Mouse (Mus musculus): Measurements from ENCODE around the gene Marc2.

Marc2 gene

DNA sequence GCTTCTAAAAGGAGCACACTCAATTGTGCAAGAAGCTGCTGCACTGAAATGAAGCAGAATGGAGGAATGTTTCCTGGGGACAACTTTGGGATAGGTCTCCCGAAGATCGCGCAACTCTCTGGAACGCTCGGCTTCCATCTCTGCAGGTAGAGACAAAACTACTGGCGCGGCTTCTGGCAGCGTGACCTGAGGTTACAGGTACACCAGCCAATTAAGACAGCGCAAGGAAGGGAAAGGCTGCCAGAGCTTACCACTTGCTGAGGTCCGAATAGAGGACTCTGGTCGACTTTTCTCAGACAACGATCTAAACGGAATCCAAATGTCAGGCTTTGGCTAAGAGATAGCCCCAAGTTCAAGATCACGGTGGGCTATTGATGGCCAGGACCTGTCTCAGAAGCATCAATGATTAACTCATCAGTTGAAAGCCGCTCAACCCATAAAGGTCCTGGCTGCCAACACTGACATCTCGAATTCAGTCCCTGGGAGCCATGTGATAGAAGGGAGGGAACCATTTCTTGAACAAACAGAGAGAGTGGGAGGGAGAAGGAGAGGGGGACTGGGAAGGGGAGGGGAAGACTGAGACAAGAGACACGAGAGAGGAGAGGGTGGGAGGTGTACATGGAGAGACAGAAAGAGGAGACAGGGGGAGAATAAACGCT, at the start of gene Marc2:
Gene Marc2 (minus strand): TSS at position 360 of the 659 bp plus-strand sequence.
- DNase-seq (ENCODE audit: low read depth) = no peak

DNA sequence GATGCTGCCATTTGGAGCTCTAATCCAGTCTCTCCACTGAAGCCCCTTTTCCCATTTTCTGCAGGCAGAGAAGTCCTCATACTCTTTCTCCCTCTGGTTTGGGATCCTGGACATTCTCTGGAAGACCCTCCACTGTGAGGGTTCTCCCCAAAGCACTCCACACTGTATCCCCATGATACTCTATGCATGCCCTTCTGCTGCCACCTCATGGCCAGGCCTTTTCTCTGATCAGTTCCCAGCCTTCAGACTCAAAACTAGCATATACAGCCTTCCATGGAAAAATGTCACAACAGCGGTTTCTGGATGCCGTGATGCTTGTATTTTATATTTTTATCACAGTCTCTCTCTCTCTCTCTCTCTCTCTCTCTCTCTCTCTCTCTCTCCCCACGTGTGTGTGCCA, 45.7 kb upstream of the Marc2 start:
- no peak for DNase-seq (ENCODE audit: low read depth)

DNA sequence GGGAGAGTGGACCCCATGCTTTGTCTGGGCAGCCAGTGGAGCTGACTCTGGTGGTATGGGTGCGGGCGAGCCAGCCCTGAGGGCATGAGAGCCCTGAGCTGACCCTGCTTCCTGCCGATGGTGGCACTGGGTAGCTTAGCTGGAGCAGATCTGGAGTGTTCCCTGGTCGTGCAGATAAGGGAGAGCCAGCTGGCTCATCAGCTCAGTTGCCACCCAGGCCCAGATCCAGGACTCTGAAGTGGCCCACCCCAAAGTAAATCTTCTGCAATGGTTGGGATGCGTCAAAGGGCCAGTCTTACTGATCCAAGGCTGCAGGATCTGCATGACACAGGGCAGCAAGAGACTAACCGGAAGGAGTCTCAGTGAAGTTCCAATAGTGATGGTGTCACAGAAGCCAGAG, 43.2 kb upstream of the Marc2 start:
- DNase-seq (ENCODE audit: low read depth) = no peak

DNA sequence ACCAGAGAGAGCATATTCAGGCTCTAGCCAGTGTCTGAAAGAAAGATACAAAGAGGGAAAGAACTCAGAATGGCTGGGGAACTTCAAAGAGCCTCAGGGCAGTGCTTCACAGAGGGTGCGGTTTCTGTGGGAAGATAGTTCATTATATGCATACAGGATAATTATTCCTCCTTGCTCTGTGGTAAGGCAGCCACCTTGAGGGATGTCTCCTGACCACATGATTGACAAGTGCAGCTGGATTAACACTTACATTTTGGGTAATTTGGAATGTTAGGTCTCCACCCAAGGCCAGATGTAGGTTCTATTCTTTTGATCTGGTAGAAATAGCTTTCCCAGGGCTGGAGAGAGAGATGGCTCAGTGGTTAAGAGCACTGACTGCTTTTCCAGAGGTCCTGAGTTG, 39.9 kb upstream of the Marc2 start:
- no peak for DNase-seq (ENCODE audit: low read depth)

DNA sequence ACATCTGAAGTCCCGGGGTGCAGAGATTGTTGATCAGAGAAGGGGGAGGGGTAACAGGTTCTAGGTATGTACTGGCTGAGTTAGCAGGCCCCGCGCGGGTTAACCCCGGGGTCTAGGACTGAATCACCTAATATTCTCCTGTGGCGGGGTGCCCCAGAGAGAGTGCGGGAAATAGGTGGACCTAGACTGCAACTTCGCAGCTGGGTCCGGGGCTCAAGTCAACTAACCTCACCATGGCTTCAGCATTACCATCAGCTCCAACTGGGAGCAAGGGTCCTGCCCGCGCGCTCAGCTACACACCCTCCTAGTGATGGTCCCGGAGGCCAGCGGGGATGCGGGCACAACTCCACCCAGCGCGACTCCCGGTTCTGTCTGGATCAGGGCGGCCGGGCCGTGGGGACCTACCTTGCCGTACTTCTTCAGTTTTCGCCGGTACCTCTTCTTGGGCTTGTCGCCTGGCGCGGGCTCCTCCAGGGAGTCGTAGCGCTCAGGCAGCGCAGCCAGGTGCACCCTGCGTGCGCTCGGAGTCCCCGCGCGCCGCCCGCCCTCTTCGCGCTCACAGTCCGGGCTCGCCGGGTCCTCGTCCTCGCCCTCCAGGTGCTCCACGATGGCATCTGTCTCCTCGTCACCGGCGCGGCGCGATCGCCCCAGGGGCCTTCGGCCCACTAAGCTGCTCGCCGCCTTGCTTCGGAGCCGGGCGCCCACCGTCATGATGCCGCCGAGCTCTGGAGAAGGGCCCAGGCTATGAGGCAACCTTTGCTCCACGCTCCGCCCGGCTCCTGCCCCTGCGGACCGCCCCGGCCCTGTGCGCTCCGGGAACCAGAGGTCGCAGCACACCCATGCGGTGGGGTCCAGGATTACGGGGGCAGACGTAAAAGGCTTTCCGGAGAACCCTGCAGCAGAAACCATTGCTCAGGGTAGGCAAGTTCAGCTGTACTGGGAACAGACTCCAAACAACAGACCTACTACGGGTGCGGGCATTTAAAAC, 36.3 kb upstream of the Marc2 start, which contains the start of gene C130074G19Rik:
Gene C130074G19Rik (minus strand): TSS at position 938 of the 988 bp plus-strand sequence.
- peak; percentile 20 for DNase-seq (ENCODE audit: low read depth)

DNA sequence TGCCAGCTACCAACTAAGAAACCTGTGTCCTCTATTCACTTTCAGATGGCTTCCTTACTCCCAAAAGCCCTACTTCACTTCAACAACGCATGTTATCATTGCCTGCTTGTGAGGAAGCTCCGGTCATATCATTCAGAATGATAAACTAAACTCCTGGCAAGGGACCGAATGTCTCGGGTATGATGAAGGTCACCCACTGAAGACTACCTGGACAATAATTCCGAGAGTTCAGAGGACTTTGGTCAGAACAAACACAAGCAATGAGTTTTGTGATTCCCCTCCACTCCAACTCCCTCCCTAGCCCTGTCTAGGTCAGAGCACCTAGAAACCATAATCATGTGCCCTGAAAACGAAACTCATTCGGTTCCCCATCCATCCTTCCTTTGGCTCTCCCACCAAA, 35.6 kb upstream of the Marc2 start:
- no peak for DNase-seq (ENCODE audit: low read depth)

DNA sequence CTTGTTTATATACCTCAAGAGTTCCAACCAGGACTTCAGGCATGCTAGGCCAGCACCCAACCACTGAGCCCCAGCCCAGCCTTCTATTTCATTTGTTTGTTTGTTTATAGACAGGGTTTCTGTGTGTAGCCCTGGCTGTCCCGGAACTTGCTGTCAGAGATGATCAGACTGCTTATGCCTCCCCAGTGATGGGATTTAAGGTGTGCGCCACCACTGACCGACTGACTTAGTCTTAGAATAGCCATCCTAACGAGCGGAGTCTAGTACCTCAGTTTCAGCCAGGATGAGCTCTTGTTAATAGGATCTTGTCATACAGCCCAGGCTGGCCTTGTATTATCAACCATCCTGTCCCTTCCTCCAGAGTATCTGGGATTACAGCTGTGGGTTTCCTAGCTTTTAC, 35.0 kb upstream of the Marc2 start:
- DNase-seq (ENCODE audit: low read depth) = no peak

DNA sequence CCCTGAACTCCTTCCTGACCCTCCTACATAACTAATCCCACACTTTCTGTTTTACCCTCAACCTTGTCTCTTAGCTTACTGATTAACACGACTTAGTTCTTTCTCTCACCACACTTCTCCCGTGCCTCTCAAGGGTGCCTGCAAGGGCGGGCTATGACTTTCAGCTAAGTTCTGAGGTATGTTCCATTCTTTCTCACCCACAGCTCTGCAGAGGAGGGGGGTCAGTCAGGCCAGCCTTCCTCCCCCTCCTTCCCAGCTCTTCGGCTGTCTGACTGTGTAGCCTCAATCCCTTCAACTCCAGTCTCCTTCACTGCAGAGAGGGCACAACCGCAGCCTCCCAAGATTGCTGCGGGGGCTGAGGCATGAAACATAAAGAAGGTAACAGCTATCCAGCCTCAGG, 32.6 kb upstream of the Marc2 start:
- no peak for DNase-seq (ENCODE audit: low read depth)

DNA sequence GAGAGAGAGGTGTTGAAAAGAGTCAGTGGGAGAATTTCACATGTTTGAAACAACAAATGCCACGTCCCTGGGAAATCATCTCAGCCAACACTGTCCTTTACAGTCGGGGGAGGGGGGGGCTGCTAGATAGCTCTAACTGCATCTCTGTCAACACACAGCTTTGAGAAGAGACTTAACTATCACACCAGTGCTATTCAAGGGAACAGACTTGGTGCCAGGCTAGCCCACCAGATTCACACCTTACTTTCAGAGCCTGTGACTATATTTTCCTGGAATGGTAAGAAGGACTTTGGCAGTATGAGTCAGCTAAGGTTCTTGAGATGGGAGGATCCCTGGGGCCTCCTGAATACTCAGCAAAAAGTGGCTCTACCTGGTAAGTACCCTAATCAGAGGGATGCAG, 31.1 kb upstream of the Marc2 start:
- no peak for DNase-seq (ENCODE audit: low read depth)

DNA sequence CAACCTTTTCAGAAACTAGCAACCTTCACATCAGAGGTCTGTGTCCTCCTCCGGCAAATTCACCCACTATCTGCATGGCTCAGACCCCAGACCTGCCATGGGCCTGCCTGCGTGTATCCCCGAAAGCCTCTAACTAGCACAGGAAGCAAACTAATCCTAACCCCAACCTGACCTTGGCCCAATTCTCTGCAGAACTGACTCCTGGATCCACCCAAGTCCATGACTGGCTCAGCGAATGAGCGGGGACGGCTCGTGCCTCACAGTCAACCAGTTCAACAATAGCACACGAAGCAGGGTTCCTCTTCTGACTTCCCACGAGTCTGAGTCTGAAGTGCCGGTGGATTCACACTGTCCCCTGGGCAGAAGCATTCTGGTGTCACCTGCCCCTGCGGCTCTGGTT, 27.7 kb upstream of the Marc2 start:
- DNase-seq (ENCODE audit: low read depth) = no peak

DNA sequence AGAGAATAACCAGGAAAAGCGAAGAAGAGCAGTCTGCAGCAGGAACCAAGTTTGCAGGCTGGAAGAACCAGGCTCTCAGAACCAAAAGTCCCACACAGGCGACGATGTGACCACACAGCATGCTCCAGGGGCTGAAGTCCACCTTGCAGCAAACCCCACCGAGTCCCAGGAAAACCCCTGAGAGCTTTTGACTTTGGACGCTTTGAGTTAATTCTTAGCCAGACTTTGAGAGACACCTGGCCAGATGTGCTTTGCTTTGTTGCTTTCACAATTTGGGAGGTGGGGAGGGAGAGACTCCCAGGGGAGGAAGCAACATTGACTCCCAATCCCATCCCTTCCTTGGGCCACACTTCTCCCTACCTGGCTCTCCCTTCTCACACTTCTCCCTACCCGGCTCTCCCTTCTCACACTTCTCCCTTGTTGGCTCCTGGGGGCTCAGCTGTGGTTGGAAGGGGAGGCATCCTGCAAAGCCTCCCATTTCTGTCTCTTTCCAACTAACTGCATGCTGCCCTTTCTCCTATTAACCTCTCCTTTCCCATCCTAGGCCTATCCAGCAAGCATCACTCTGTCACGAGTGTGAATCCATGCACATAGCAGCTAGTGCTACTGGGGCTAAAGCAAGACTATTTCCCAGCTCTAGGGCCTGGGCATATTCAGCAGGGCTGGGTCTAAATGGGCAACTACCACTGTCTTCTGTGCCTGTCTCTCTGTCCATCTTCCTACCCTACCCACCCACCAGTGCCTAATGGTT, 26.0 kb upstream of the Marc2 start:
- no peak for DNase-seq (ENCODE audit: low read depth)

DNA sequence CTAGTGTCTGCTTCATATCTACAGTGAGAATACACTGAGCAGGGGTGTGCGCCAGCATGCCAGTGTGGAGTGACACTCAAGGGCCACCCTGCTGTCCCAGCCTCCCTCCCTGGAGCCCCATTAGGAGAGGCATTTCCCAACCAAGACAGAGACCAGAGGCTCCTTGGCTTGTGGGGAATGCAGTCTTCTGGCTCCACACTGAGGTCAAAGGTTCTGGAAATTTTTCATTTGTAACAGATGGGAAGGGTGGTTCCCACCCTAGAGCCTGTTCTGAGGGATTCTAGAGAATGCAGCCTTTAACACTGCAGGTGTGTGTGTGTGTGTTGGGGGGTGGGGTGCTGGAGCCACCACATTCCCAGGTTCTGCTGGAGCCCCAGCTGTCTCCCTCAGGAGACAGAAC, 25.3 kb upstream of the Marc2 start:
- DNase-seq (ENCODE audit: low read depth) = no peak

DNA sequence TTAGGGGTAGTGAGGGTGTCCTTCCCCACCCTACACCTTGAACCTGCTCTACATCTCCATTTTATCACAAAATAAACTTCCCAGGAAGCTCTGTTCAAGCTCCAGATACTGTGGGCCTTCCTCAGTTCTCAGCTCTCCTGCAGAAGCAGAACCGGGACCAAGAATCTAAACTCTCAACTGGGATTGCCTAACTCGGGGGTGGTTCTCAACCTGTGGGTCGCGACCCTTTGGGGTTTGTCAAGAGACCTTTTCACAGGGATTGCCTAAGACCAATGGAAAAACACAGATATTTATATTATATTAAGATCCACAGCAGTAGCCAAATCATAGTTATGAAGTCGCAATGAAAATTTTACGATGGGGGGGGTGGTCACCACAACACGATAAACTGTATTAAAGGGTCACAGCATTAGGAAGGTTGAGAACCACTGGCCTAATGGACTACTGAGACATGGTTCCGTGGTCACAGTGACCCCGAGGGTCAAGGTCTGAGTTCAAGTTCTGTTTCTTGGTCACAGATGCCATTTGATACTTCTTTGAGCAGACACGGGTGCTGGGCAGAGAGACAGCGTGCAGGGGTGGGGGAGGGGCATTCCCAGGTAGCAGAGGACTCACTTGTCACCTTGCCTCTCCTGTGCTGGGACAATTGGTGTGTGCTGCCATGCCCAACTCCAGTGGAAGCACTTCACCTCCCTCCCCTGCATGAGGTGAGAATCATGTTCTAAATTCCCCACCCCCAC, 24.6 kb upstream of the Marc2 start:
- no peak for DNase-seq (ENCODE audit: low read depth)

DNA sequence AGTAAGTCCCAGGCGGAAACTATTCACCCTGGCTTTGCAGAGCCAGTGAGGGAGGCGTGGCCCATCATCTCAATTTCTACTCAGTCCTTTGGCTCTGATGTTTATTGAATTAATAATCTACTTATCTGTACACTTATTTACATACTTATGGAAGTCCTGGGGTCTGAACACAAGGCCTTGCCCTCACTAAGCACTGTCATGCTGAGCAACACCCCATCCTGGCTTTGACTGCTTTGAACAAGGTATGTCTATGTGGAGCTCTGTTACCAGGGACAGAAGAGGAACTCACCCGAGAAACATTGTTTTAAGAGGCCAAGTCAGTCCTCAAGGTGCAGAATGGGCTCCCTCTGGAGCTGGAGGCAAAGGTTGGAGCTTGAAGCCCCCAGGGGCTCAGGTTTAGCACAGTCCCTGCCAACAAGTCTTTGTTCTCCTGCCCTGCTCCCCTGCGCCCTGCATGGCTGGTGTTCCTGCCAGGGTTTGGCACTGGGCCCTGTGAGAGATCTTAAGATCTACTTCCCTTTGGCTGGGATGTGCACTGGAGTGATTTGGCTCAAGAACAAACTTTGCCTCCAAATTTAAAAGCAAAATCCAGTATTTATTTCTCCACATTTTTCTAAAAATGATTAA, 23.8 kb upstream of the Marc2 start:
- DNase-seq (ENCODE audit: low read depth) = no peak

DNA sequence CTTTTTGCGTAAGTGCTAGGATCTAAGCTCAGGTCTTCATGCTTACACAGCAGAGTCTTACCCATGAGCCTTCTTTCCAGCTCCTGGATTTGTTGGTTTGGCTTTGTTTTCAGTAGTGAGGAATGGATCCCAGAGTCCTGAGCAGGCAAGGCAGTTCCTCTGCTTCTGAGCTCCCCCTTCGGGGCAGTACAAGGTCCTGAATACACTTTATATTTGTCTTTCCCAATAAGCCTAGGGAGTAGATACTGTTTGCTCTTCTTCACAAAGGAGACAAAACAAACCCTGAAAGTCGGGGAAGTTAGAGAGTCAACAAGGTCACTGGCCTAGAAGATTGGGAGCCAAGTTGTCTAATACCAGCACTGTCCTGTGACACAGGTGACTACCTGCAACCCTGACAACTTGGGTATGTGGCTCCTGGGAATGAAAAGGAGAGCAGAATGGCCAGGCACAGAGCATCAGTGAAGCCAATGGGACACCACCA, 21.4 kb upstream of the Marc2 start:
- DNase-seq (ENCODE audit: low read depth) = no peak

DNA sequence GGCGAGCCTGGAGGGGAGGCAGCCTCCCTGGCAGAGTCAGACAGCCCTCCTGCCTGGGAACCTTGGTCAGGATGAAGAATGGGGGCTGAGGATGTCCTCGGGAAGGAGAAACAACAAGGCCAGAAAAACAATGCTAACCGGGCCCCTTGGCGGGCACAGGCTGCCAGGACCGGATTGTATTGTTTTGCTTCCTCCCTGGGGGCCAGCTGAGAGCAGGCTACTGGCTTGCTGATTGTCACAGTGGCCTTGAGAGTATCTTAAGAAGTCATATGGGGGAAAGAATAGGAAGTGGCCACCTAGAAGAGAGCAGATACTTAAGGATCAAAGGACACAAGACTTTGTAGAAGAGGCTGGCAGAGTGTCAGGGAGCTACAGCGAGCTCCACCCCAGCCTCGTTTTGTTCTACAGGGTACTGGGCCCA, 18.1 kb upstream of the Marc2 start:
- DNase-seq (ENCODE audit: low read depth) = no peak

DNA sequence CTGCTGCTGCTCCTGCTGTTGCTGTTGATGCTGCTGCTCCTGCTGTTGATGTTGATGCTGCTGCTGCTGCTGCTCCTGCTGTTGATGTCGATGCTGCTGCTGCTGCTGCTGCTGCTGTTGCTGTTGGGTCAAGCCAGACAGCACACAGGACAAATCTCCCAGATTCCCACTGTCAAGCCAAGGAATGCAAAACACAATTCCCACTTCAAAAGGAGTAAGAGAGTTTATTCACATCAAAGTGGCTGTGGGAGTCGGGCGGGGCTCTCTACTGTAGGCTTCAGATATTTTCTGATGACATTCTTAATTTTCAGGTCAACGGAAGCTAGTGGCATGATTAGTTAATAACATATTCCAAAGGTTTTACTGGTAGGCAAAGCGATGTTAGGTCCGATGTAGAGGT, 16.4 kb upstream of the Marc2 start:
- DNase-seq (ENCODE audit: low read depth) = no peak

DNA sequence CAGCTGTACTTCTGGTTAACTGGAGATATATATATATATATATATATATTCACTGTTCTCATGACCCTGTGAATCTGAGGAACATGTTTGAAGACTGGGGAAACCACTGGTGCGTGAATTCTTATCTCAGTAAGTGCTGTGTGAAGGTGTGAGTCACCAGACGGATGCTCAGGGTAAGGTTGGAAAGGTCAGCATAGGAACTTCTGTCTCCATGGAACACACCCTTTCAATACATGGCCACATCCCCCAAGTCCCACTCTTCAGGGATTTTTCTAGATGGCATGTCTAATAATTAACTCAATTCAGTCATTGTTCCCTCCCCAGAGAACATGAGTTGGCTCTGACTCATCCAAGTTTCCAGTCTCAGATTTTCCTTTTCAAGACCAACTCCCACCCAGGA, 15.3 kb upstream of the Marc2 start:
- DNase-seq (ENCODE audit: low read depth) = no peak

DNA sequence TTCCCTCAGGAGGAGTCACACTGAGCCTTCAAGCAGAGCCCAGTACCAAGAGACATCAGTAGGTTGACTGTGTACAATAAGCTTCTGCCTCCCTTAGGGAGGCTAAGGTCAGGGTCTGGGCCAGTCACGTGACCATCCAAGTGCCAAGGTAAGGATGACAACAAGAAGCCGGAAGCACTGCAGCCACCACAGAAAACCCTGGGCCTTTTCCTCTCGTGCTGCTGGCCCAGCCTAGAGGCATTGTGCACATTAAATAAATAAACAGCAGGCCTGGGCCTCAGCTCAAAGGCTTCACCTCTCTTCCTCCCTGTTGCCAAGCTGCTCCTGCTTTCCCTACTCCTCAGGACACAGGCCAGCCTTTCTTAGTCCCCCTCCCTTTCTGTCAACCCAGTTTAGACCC, 14.0 kb upstream of the Marc2 start:
- DNase-seq (ENCODE audit: low read depth) = no peak

DNA sequence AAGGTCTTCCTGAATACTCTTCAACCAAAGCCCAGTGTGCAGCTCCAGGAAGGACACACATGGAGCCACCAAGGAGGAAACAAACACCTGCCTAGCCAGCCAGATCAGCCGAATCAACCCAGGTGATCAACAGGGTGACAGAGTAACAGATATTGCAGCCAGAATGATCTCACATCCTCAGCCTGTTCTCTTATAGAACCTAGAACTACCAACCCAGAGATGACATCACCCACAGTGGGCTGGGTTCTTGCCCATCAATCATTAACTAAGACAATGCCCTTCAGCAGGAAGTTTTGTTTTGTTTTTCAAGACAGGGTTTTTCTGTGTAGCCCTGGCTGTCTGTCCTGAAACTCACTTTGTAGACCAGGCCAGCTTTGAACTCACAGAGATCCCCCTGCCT, 12.0 kb upstream of the Marc2 start:
- no peak for DNase-seq (ENCODE audit: low read depth)

DNA sequence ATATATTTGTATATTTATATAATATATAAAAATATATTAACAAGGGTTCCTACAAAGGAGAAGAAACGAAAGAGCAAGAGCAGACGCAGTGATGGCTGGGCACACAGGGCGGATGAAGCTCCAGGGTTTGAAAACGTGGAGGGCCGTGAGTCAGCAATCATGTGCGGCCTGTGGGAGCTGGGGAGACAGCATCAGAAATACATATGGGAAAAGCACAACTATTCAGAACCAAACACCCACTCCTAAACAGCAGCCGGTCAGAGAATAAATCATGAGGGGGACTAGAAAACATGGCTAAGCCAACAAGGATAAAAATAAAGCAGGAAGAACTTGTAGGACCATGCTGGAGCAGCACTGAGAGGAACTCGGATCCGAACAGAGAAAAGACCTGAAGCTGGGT, 11.0 kb upstream of the Marc2 start:
- DNase-seq (ENCODE audit: low read depth) = no peak
